Mouse (Mus musculus) ovary, postnatal 36 days (tissue): ENCODE measurements around the gene Tdrd12.

Experiments
- DNase-seq: peaks from one replicate; pipeline ENCODE4 v3.0.0; 2022; ENCODE audit warnings: low spot score, mixed read lengths

Tdrd12 gene

DNA sequence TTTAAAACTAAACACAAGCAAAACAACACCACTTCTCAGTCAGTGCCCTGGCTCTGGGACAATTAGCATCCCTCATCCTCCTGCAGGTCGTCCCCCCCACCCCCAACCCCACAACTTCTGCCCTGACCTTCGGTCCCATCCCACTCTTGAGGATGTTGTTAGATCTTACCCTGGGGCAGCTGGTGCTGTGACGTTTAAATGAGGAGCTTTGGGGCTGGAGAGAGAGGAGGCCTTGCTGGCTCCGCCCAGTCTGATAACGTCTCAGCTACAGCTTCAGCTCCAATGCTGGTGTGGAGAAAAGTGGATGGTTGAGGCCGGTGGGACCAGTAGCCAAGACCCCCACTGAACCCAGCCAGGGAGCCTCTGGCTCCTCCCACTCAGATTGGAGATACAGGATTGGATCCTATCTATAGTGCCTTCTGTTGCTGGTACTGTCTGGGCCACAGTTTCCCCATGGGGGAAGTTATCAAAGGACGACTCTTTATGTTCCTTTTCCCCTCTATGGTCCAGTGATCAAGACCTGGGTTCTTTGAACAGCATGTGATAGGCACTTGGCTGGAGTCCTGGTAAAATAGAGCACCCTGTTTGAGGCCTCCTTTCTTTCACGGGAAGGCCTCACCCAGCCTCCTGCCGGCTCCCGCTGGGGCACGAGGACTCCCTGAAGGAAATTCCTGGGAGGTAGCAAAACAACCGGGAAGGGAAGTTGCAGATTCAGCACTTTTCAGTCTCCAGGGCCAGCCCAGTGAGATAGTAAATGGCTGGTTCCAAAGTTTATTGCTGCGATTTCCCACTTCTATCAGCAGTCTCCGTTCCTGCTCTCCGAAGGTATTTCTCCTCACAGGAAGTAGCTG lies 89.3 kb downstream of the Tdrd12 start, which contains the start of gene Slc7a9:
Slc7a9 (plus strand) TSS at position 801 of the 851 bp plus-strand sequence.
- DNase-seq = peak; percentile 12

DNA sequence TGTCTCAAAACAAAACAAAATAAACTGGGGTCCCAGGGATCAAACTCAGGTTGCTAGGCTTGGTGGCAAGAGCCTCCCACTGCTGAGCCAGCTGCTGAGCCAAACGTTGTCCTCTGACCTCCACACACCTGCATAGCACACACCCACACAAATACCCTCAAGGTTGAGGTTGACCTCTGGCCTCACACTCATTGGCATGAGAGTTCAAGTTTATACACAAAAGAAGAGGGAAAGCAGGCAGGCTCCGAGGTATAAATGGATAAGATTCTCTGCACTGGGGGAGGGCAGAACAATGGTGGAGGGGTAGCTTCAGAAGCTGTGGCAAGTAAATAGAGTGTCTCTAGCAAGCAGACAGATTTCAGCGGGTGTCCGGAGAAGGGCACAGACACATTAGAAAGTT lies 90.0 kb downstream of the Tdrd12 start:
- DNase-seq = no peak

DNA sequence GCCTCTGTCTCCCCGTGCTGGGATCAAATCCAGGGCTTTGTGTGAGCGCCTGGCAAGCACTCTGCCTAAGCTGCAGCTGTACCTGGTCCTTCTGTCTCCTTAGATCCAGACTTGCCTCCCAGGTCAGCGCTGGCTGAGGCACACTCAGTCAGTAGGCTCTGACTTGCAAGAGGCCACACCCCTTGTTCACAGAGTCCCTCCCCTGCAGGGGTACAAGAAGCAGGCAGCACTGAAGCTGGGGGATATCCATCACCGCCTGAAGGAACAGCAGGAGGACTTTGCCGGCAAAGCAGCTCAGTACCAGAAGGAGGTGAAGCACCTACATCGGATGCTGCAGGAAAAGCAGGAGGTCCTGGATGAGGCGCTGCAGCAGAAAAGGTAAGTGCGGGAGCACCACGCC lies 102.3 kb downstream of the Tdrd12 start:
- no peak for DNase-seq

DNA sequence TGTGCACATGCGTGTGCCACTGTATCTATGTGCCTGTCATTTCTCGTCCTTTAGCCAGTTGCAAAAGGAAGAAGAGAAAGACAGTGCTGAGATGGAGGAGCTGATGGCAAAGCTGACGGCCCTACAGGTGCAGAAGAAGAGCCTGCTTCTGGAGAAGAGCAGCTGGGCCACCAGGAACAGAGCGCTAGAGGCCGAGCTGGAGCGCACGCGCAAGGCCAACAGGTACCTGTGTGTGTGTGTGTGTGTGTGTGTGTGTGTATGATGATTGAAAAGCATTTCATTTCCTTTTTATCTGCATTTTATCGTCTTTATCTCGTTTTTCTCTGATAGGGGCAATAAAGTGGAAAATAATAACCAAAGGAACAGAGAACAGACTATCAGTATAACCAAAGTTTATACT lies 109.4 kb downstream of the Tdrd12 start:
- DNase-seq = no peak

DNA sequence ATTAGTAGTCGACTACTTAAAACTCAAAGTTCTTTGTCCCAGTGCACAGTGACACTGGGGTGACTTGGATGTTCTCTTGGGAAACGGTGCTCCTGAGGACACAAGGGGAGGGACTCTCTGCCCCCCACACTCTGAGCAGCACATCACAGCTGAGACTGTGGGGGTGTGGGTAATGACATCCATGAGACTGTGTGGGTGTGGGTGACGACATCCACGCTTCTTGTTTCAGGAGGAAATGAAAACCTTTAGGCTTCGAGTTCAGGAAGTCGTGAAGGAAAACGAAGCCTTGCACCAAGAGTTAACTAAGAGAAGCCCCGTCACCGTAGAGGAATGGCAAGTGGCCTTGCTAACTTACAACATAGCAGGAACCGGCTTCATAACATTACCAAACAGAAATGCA lies 114.5 kb downstream of the Tdrd12 start:
- no peak for DNase-seq
